Mouse (Mus musculus): ENCODE measurements around the gene Srsf2. TPM values are rescaled to one million over a fixed set of nuclear protein-coding genes. Genes with fewer than 3 reads are reported as not detected.

Gene Srsf2
- polyA plus RNA-seq, 1 experiment, result 658 TPM

DNA sequence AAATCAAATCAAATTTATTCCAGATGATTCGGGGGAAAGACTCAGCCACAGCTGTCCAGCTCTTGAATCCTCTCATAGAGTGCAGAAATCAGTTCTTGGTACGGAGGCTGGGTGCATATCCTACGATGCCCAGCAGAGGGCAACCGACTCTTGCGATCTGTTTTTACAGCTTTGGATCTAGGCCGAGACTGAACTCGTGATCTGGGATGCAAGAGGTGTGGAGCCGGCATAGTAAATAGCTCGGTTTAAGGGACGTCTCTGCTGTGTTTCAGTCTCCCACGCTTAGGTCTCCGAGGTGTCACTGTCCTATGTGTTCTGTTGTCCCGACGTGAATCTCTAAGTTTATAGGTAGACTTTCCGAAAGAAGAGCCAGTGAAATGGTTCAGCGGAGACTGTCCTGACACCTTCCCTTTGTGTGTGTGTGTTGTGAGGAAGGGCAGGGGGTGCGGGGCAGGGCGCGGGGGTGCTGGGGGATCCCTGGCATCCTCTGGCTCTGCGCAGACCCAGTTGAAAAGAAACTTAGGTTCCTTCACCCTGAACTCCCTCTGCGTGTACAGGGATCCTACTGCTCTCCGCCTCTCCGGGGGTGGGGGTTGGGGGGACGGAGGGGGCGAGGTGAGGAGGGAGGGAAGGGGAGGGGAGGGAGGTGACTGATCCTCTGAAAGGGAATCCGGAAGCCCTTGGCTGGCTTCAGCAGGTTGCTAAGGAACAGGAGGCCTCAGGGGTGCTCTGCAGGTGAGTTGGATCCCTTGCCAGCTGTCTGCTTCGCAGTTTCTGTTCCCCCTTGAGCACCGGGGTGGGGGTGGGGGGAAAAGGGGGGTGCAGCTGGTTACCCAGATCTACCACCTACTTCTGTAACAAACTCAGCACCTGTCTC, 32.6 kb upstream of the Srsf2 start:
- no peak overlapping the region for H3K27ac ChIP-seq (ENCODE audit: insufficient read depth, low read depth, low read length)
- WGBS, result 5% methylated on average over 28 of the region's 28 CpGs

DNA sequence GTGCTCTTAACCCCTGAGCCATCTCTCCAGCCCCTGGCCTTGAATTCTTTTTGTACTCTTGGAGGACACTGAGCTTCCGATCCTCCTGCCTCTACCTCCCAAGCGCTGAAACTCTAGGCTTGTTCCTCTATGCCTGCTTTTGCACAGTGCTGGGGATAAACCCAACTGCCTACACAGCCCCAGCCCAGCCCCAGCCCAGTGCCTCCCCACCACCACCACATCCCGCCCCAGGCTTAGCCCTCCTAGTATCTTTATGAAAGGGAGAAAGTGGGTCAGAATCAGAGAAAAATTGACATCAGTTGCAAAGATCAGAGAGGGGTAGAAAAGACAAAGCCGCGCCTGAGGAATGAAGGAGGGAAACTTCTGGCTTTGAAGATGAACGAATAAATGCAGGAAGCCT, 31.2 kb upstream of the Srsf2 start:
- Histone ChIP-seq H3K27me3 (ENCODE audit: control insufficient read depth, insufficient read depth, low read length) (0 out of 2 replicates have a peak, but pooled peaks cover 3% of the 10 kb centered on the region), H3K36me3 (ENCODE audit: control insufficient read depth, insufficient read depth, low read length) (no peaks in the 10 kb centered on the region), H3K4me3 (ENCODE audit: low read depth, low read length) (no peak overlapping the region), H3K27ac (ENCODE audit: insufficient read depth, low read depth, low read length) (no peak overlapping the region), H3K4me1 (ENCODE audit: control insufficient read depth, insufficient read depth, insufficient read length, low read length) (no peaks in the 10 kb centered on the region; the same call in 1 of the 2 replicates)
- WGBS, result 87% methylated on average over 6 of the region's 6 CpGs
- TF ChIP-seq CTCF (IDR thresholded peaks at IDR 0.05; ENCODE audit: extremely low read depth, insufficient read length, insufficient replicate concordance, low read depth, low read length), result no peak
- TF ChIP-seq POLR2A (IDR thresholded peaks at IDR 0.05; ENCODE audit: low read depth, low read length), result no peak

More for the DNA sequence above, 32.6 kb upstream of the Srsf2 start:
- 0 out of 2 replicates have a peak, but pooled peaks cover 3% of the 10 kb centered on the region for H3K27me3 ChIP-seq (ENCODE audit: control insufficient read depth, insufficient read depth, low read length)
- TF ChIP-seq POLR2A (IDR thresholded peaks at IDR 0.05; ENCODE audit: low read depth, low read length) (no peak), CTCF (IDR thresholded peaks at IDR 0.05; ENCODE audit: extremely low read depth, insufficient read length, insufficient replicate concordance, low read depth, low read length) (peak; percentile 90; the same call in 1 of the 2 replicates)
- peak overlapping the region; percentile 2; the same call in 1 of the 2 replicates for H3K4me3 ChIP-seq (ENCODE audit: low read depth, low read length)
- no peaks in the 10 kb centered on the region for H3K36me3 ChIP-seq (ENCODE audit: control insufficient read depth, insufficient read depth, low read length)
- no peaks in the 10 kb centered on the region; the same call in 1 of the 2 replicates for H3K4me1 ChIP-seq (ENCODE audit: control insufficient read depth, insufficient read depth, insufficient read length, low read length)

DNA sequence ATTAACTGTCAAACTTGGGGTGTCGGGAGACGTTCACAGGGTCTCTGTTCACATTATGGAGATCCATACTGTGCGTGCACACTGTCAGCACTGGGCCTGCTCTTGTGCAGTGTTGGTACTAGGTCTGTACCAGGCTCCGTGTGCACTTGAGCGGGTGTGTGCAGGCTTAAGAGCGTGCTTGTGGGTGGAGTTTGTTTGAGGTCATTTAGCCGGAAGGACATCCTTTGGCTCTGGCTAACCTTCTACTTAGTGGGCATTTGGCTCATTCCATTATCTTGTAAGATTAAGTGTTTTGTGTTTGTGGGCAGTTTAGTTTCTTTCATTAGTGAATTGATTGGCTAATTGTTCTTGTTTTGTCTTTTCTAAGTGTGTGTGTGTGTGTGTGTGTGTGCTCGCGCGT, 29.6 kb upstream of the Srsf2 start:
- Histone ChIP-seq H3K4me1 (ENCODE audit: control insufficient read depth, insufficient read depth, insufficient read length, low read length) (no peaks in the 10 kb centered on the region; the same call in 1 of the 2 replicates), H3K36me3 (ENCODE audit: control insufficient read depth, insufficient read depth, low read length) (no peaks in the 10 kb centered on the region), H3K27ac (ENCODE audit: insufficient read depth, low read depth, low read length) (no peak overlapping the region), H3K27me3 (ENCODE audit: control insufficient read depth, insufficient read depth, low read length) (0 out of 2 replicates have a peak, but pooled peaks cover 3% of the 10 kb centered on the region), H3K4me3 (ENCODE audit: low read depth, low read length) (no peak overlapping the region)
- TF ChIP-seq POLR2A (IDR thresholded peaks at IDR 0.05; ENCODE audit: low read depth, low read length), result no peak
- no peak for TF ChIP-seq CTCF (IDR thresholded peaks at IDR 0.05; ENCODE audit: extremely low read depth, insufficient read length, insufficient replicate concordance, low read depth, low read length)
- 82% methylated on average over 10 of the region's 10 CpGs for WGBS

DNA sequence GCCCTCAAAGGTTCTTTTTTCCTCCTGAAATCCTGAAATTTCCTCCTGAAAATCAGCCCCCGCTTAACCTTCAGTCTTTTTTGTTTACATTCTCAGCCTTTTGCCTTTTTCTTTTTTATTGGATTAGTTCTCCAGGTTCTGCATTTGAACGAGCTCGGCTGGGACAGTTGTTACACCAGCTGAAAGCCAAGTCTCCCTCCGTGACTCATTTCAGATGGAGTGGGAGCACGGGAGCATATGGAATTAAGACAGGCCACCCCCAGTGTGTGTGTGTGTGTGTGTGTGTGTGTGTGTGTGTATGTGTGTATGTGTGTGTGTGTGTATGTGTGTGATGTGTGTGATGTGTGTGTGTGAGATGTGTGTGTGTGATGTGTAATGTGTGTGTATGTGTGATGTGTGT, 28.5 kb upstream of the Srsf2 start:
- Histone ChIP-seq H3K27ac (ENCODE audit: insufficient read depth, low read depth, low read length) (no peak overlapping the region), H3K4me1 (ENCODE audit: control insufficient read depth, insufficient read depth, insufficient read length, low read length) (no peaks in the 10 kb centered on the region; the same call in 1 of the 2 replicates), H3K4me3 (ENCODE audit: low read depth, low read length) (no peak overlapping the region), H3K27me3 (ENCODE audit: control insufficient read depth, insufficient read depth, low read length) (0 out of 2 replicates have a peak, but pooled peaks cover 3% of the 10 kb centered on the region), H3K36me3 (ENCODE audit: control insufficient read depth, insufficient read depth, low read length) (no peaks in the 10 kb centered on the region)
- TF ChIP-seq POLR2A (IDR thresholded peaks at IDR 0.05; ENCODE audit: low read depth, low read length) (no peak), CTCF (IDR thresholded peaks at IDR 0.05; ENCODE audit: extremely low read depth, insufficient read length, insufficient replicate concordance, low read depth, low read length) (no peak)
- 65% methylated on average over 5 of the region's 5 CpGs for WGBS

DNA sequence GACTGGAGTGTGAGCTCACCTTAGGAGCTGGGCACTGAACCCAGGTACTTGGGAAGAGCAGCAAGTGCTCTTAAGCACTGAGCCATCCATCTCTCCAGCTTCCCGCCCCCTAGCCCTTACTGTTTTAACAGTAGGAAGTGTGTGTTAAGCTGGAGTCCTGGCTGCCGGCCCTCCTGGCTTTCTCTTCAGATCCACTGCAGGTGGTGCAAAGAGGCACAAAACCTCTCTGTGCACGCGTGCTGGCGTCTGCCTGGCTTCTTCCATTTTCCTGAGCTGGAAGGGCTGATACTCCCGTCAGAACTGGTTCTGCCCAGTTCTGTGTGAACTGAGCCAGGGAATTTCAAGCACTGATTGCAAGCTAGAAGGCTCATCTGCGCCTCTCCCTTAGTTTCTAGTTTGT, 27.9 kb upstream of the Srsf2 start:
- Histone ChIP-seq H3K4me3 (ENCODE audit: low read depth, low read length) (no peak overlapping the region), H3K36me3 (ENCODE audit: control insufficient read depth, insufficient read depth, low read length) (no peaks in the 10 kb centered on the region), H3K4me1 (ENCODE audit: control insufficient read depth, insufficient read depth, insufficient read length, low read length) (no peaks in the 10 kb centered on the region; the same call in 1 of the 2 replicates), H3K27me3 (ENCODE audit: control insufficient read depth, insufficient read depth, low read length) (0 out of 2 replicates have a peak, but pooled peaks cover 3% of the 10 kb centered on the region), H3K27ac (ENCODE audit: insufficient read depth, low read depth, low read length) (no peak overlapping the region)
- TF ChIP-seq CTCF (IDR thresholded peaks at IDR 0.05; ENCODE audit: extremely low read depth, insufficient read length, insufficient replicate concordance, low read depth, low read length) (no peak), POLR2A (IDR thresholded peaks at IDR 0.05; ENCODE audit: low read depth, low read length) (no peak)
- WGBS, result 63% methylated on average over 7 of the region's 7 CpGs

DNA sequence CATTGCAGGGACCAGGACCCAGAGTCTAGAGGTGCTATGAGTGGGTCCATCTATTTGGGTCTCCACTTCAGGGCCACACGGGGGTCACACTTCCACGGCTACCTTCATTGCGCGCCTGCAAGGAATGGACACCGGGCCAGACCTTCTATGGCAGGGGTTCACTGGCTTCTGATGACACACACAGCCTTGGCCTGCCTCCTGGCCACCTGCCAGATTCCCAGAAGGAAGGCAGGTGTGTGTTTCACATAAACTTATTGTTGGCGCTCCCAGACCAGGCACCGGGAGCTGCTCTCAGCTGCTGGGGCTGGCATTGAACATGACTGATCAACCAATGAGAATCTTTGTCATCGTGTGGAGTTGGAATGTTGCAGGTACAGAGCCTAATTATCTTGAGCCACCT, 25.6 kb upstream of the Srsf2 start:
- no peaks in the 10 kb centered on the region for H3K4me1 ChIP-seq (ENCODE audit: control insufficient read depth, insufficient read depth, insufficient read length, low read length)
- WGBS, result 35% methylated on average over 8 of the region's 8 CpGs
- no peak overlapping the region for H3K27ac ChIP-seq (ENCODE audit: insufficient read depth, low read depth, low read length)
- no peaks in the 10 kb centered on the region for H3K27me3 ChIP-seq (ENCODE audit: control insufficient read depth, insufficient read depth, low read length)
- TF ChIP-seq POLR2A (IDR thresholded peaks at IDR 0.05; ENCODE audit: low read depth, low read length), result no peak
- TF ChIP-seq CTCF (IDR thresholded peaks at IDR 0.05; ENCODE audit: extremely low read depth, insufficient read length, insufficient replicate concordance, low read depth, low read length), result no peak
- no peak overlapping the region for H3K4me3 ChIP-seq (ENCODE audit: low read depth, low read length)
- peaks cover 15% of the 10 kb centered on the region for H3K36me3 ChIP-seq (ENCODE audit: control insufficient read depth, insufficient read depth, low read length)

DNA sequence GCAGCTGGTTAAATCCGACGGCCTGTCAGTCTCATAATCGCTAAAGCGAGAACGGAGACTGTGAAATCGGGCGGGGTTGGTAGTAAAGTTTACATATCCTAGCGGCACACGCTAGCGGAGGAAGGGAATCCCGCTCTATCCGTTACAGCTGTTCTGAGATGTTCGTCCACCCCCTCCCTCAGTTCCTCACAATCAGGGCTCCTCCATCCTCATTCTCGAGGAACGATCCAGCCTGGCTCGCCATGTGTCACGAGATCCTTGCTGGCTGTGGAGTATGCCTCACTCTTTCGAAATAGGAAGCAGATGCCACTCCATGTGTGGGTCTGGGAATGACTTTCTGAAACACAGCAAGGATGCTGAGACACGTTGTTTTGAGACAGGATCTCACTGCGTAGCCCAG, 21.1 kb upstream of the Srsf2 start:
- Histone ChIP-seq H3K4me3 (ENCODE audit: low read depth, low read length) (no peak overlapping the region), H3K27me3 (ENCODE audit: control insufficient read depth, insufficient read depth, low read length) (no peaks in the 10 kb centered on the region), H3K4me1 (ENCODE audit: control insufficient read depth, insufficient read depth, insufficient read length, low read length) (no peaks in the 10 kb centered on the region), H3K27ac (ENCODE audit: insufficient read depth, low read depth, low read length) (no peak overlapping the region), H3K36me3 (ENCODE audit: control insufficient read depth, insufficient read depth, low read length) (peaks cover 44% of the 10 kb centered on the region)
- WGBS, result 92% methylated on average over 20 of the region's 20 CpGs
- TF ChIP-seq POLR2A (IDR thresholded peaks at IDR 0.05; ENCODE audit: low read depth, low read length) (no peak), CTCF (IDR thresholded peaks at IDR 0.05; ENCODE audit: extremely low read depth, insufficient read length, insufficient replicate concordance, low read depth, low read length) (no peak)
